Mouse (Mus musculus): Measurements from ENCODE around the gene Hoxc13. TPM values are rescaled to one million over a fixed set of nuclear protein-coding genes. Genes with fewer than 3 reads are reported as not detected.

The Hoxc13 gene
- total RNA-seq (2015; ENCODE audit: low replicate concordance) = not detected in 2 replicates
- not detected in 2 replicates for total RNA-seq (2017; ENCODE audit: low replicate concordance)

- no peak for ATAC-seq (replicated peaks; ENCODE audit: low FRiP score, poor library complexity, severe bottlenecking)
Observed at GRCm38 (mm10) chr15:102921053-102922011, at the start of gene Hoxc13. Gene Hoxc13, plus strand, starts transcription at chr15:102921103.

- no peak for ATAC-seq (replicated peaks; ENCODE audit: low FRiP score, poor library complexity, severe bottlenecking)
Observed at GRCm38 (mm10) chr15:102885803-102886202, 35.1 kb upstream of the Hoxc13 start.

GRCm38 (mm10) chr15:102895115-102895514 lies 25.8 kb upstream of the Hoxc13 start:
- no peak for ATAC-seq (replicated peaks; ENCODE audit: low FRiP score, poor library complexity, severe bottlenecking)

GRCm38 (mm10) chr15:102904946-102905345 lies 16.0 kb upstream of the Hoxc13 start:
- no peak for ATAC-seq (replicated peaks; ENCODE audit: low FRiP score, poor library complexity, severe bottlenecking)

GRCm38 (mm10) chr15:102909536-102909935 lies 11.4 kb upstream of the Hoxc13 start:
- no peak for ATAC-seq (replicated peaks; ENCODE audit: low FRiP score, poor library complexity, severe bottlenecking)

GRCm38 (mm10) chr15:102910038-102910437 lies 10.9 kb upstream of the Hoxc13 start:
- no peak for ATAC-seq (replicated peaks; ENCODE audit: low FRiP score, poor library complexity, severe bottlenecking)

GRCm38 (mm10) chr15:102910496-102911095 lies 10.3 kb upstream of the Hoxc13 start:
- no peak for ATAC-seq (replicated peaks; ENCODE audit: low FRiP score, poor library complexity, severe bottlenecking)

- no peak for ATAC-seq (replicated peaks; ENCODE audit: low FRiP score, poor library complexity, severe bottlenecking)
Observed at GRCm38 (mm10) chr15:102913038-102913585, 7.8 kb upstream of the Hoxc13 start.

- ATAC-seq (replicated peaks; ENCODE audit: low FRiP score, poor library complexity, severe bottlenecking) = no peak
Observed at GRCm38 (mm10) chr15:102917972-102918572, 2.8 kb upstream of the Hoxc13 start.

GRCm38 (mm10) chr15:102918611-102919265 lies 2.2 kb upstream of the Hoxc13 start:
- no peak for ATAC-seq (replicated peaks; ENCODE audit: low FRiP score, poor library complexity, severe bottlenecking)

- ATAC-seq (replicated peaks; ENCODE audit: low FRiP score, poor library complexity, severe bottlenecking) = no peak
Observed at GRCm38 (mm10) chr15:102919336-102920180, 1.3 kb upstream of the Hoxc13 start.

GRCm38 (mm10) chr15:102920619-102921018 lies 284 bp upstream of the Hoxc13 start:
- no peak for ATAC-seq (replicated peaks; ENCODE audit: low FRiP score, poor library complexity, severe bottlenecking)

- no peak for ATAC-seq (replicated peaks; ENCODE audit: low FRiP score, poor library complexity, severe bottlenecking)
Observed at GRCm38 (mm10) chr15:102922012-102922362, 1.1 kb downstream of the Hoxc13 start.

- ATAC-seq (replicated peaks; ENCODE audit: low FRiP score, poor library complexity, severe bottlenecking) = no peak
Observed at GRCm38 (mm10) chr15:102922636-102923500, 2.0 kb downstream of the Hoxc13 start.

- ATAC-seq (replicated peaks; ENCODE audit: low FRiP score, poor library complexity, severe bottlenecking) = no peak
Observed at GRCm38 (mm10) chr15:102927032-102927645, 6.2 kb downstream of the Hoxc13 start.

- ATAC-seq (replicated peaks; ENCODE audit: low FRiP score, poor library complexity, severe bottlenecking) = no peak
Observed at GRCm38 (mm10) chr15:102931706-102932358, 10.9 kb downstream of the Hoxc13 start.

GRCm38 (mm10) chr15:102934438-102934837 lies 13.5 kb downstream of the Hoxc13 start:
- no peak for ATAC-seq (replicated peaks; ENCODE audit: low FRiP score, poor library complexity, severe bottlenecking)
